Mouse (Mus musculus) stomach, postnatal 0 days (tissue): ENCODE data around the gene Gm5662. TPM values are rescaled to one million over a fixed set of nuclear protein-coding genes. Genes with fewer than 3 reads are reported as not detected.
"Not testable (repeated sequence)": the region's sequence is repeated elsewhere in the genome, so short reads cannot be mapped to it uniquely, and the experiment has no call there.

Experiments
- ATAC-seq: fragments of 200-750 bp; cut with Nextera tagmentation; 2 replicates; pipeline ENCODE4 v1.8.0; 2017; ENCODE audit not compliant: low FRiP score, low TSS enrichment
- DNase-seq: peaks from one replicate; pipeline ENCODE4 v3.0.0-alpha.2; 2016; ENCODE audit warnings: low spot score
- H3K27ac ChIP-seq: fragments of 300-500 bp; sonication (generic); replicated peaks from 2 replicates; pipeline ENCODE4 v1.5.1; 2014; ENCODE audit warnings: mild to moderate bottlenecking, control low read depth
- H3K27me3 ChIP-seq: fragments of 300-500 bp; sonication (generic); 2 replicates; pipeline ENCODE4 v1.6.1; 2014; ENCODE audit warnings: low read length; ENCODE audit not compliant: control insufficient read depth, insufficient read depth
- H3K36me3 ChIP-seq: fragments of 300-500 bp; sonication (generic); 2 replicates; pipeline ENCODE4 v1.6.1; 2014; ENCODE audit warnings: low read length, mixed read lengths; ENCODE audit not compliant: control insufficient read depth, insufficient read depth
- H3K4me1 ChIP-seq: fragments of 300-500 bp; sonication (generic); replicated peaks from 2 replicates; pipeline ENCODE4 v1.6.1; 2014; ENCODE audit warnings: antibody characterized with exemption; ENCODE audit not compliant: control insufficient read depth, insufficient read depth
- H3K4me2 ChIP-seq: fragments of 300-500 bp; sonication (generic); replicated peaks from 2 replicates; pipeline ENCODE4 v1.6.1; 2014; ENCODE audit warnings: low read depth, mild to moderate bottlenecking, control low read depth, moderate library complexity
- H3K4me3 ChIP-seq: fragments of 300-500 bp; sonication (generic); 2 replicates; pipeline ENCODE4 v1.5.1; 2014; ENCODE audit warnings: low read depth, low read length, control low read depth
- H3K9ac ChIP-seq: fragments of 300-500 bp; sonication (generic); 2 replicates; pipeline ENCODE4 v1.6.1; 2014; ENCODE audit warnings: mild to moderate bottlenecking, low read length, control low read depth, mixed read lengths
- H3K9me3 ChIP-seq: fragments of 300-500 bp; sonication (generic); 2 replicates; pipeline ENCODE4 v1.6.1; 2016; ENCODE audit warnings: low read length; ENCODE audit not compliant: control insufficient read depth
- CTCF ChIP-seq: IDR thresholded peaks from 2 replicates; pipeline ENCODE4 v1.5.1; 2016; ENCODE audit warnings: antibody characterized with exemption, low read depth, mild to moderate bottlenecking, moderate library complexity
- WGBS: fragments of 180-500 bp; shearing (Covaris S2); extraction: QIAGEN DNeasy Blood & Tissue Kit; methylation state at CpG from one replicate; pipeline ENCODE4 v1.1.7; 2014; 5-methylcytosine and 5-hydroxymethylcytosine counted together
- polyA plus RNA-seq: library from polyadenylated mRNA; unstranded; fragments of >200 nt; fragmentation: Nextera tagmentation; extraction: Ambion mirVana; gene quantifications from 2 replicates; pipeline ENCODE4 v1.2.1, GENCODE M21; 2015

Gm5662 gene
- polyA plus RNA-seq, 1 experiment from 2014 or later = 0.06 TPM

DNA sequence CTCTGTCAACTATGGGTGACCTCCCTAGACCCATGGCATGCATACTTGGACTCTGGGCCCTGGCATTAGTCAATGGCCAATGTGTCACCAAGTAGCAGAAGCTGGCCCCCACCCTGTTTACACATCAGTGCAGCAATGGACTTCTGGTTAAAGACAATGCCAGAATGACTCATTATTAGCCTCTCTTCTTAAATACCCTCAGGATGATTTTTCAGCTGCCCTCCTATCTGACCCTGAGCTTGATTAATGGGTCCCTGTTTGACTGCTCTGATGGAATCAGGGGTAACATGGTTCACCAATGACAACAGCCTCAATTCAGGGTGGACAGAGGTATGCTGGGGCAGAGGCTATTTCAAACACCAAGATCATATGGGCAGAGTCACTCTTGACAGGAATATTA, 28.5 kb downstream of the Gm5662 start:
- not testable (repeated sequence) for H3K9me3 ChIP-seq, ATAC-seq, H3K27me3 ChIP-seq, DNase-seq, H3K27ac ChIP-seq, H3K4me2 ChIP-seq, H3K9ac ChIP-seq, H3K36me3 ChIP-seq, H3K4me3 ChIP-seq, H3K4me1 ChIP-seq

DNA sequence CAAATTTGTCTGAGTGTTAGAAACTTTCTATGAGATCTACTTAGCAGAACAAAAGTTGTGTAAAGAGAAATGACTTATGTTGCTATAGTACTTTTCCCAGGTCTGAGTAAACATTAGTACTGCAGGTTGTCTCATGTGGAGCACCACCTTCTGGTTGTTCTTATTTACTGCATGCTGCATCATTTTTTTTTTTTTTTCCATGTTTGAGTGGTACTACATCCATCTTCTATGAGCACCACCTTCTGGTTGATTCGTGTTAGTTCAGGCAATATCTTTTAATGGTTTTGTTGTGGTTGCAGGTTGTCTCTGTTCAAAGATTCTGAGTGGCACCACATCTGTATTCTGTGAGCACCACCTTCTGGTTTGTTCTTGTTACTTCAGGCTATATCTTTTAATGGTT, 31.4 kb downstream of the Gm5662 start:
- H3K27me3 ChIP-seq, H3K36me3 ChIP-seq, ATAC-seq, H3K4me1 ChIP-seq, H3K9me3 ChIP-seq, H3K4me2 ChIP-seq, H3K27ac ChIP-seq, H3K4me3 ChIP-seq, H3K9ac ChIP-seq, DNase-seq: not testable (repeated sequence)
- TF ChIP-seq CTCF = peak; percentile 6; the same call in 1 of the 2 replicates
- WGBS = 38% methylated on average over 1 of the region's 1 CpGs

Other genes with a start within 250 kb of the Gm5662 start
- gene Gm2056, start 247.5 kb downstream of the Gm5662 start, polyA plus RNA-seq = not detected in 2 replicates
- gene Gm16368, start 190.8 kb downstream of the Gm5662 start, polyA plus RNA-seq = not detected in 2 replicates
- gene Gm10436, start 92.4 kb downstream of the Gm5662 start, polyA plus RNA-seq = not detected in 2 replicates
- not detected in 2 replicates for gene Gm8332, start 24.4 kb downstream of the Gm5662 start, polyA plus RNA-seq
- not detected in 2 replicates for gene Gm5039, start 49.5 kb upstream of the Gm5662 start, polyA plus RNA-seq
- gene Adck1, start 86.1 kb upstream of the Gm5662 start, polyA plus RNA-seq = 10.4 and 10.5 TPM in 2 replicates